Mouse (Mus musculus): ENCODE results near the gene Ppm1n.

Gene Ppm1n

GRCm38 (mm10) chr7:19265928-19266822, 13.7 kb downstream of the Ppm1n start:
- in situ Hi-C loops (cut with MboI; ENCODE audit: low pct_unique_long_range_greater_than_20kb in 1 of 2, low sequenced_read_pairs in 2 of 2, unreplicated experiment in 1 of 2) = no loop called here

- in situ Hi-C loops (cut with MboI; ENCODE audit: low pct_unique_long_range_greater_than_20kb in 1 of 2, low sequenced_read_pairs in 2 of 2, unreplicated experiment in 1 of 2) = no loop called here
These were observed 14.7 kb downstream of the Ppm1n start for GRCm38 (mm10) chr7:19265147-19265546.

- in situ Hi-C loops (cut with MboI; ENCODE audit: low pct_unique_long_range_greater_than_20kb in 1 of 2, low sequenced_read_pairs in 2 of 2, unreplicated experiment in 1 of 2) = no loop called here
These were observed 21.5 kb downstream of the Ppm1n start for GRCm38 (mm10) chr7:19258336-19258735.

DNA sequence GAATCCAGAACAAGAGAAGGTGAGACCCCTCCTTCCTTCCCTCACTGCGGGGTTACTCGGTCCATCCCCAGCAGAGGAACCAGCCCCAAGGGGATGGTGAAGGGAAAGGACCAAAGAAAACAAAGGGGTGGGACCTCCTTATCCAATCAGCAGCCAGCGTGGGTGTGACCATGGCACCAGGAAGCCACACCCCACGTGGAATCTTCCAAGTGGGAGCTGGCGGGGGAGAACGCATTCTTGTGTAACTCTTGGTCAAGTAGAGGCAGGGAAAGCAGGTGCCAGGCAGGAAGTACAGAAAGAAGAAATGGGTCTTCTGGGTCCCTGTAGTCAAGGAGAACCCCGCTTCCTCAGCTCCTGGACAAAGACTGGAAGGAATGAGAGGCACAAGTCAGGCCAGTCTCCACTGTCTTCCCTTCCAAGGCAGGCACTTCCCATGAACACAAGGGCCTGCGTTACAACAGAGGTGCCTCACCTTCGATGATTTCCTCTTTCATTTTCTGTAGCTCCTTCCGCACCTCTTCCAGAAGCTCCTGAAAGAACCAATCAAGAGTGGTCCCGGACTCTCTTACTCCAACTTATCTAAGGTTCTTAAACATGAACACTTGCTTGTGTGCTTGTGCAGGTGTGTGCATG, 22.4 kb downstream of the Ppm1n start:
- in situ Hi-C loops (cut with MboI; ENCODE audit: low pct_unique_long_range_greater_than_20kb in 1 of 2, low sequenced_read_pairs in 2 of 2, unreplicated experiment in 1 of 2) = no loop called here

DNA sequence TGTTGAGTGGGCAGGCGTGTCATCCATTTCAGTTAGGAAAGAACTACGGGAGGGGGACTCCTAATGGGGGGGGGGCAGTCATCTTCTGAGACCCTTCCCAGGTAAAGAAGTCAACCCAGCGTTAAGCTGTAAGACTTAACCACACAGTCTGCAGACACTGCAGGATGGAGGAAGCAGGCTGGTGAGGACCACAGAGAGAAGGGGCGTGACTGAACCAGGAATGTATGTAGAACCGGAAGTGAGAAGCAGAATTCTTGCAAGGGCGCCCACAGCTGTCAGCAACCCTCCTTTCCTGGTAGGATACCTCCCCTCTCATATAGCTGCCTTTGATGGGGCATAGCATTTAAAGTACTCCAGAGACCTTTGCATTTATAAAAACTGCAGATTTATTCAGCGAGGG, 23.3 kb downstream of the Ppm1n start:
- in situ Hi-C loops (cut with MboI; ENCODE audit: low pct_unique_long_range_greater_than_20kb in 1 of 2, low sequenced_read_pairs in 2 of 2, unreplicated experiment in 1 of 2) = no loop called here

DNA sequence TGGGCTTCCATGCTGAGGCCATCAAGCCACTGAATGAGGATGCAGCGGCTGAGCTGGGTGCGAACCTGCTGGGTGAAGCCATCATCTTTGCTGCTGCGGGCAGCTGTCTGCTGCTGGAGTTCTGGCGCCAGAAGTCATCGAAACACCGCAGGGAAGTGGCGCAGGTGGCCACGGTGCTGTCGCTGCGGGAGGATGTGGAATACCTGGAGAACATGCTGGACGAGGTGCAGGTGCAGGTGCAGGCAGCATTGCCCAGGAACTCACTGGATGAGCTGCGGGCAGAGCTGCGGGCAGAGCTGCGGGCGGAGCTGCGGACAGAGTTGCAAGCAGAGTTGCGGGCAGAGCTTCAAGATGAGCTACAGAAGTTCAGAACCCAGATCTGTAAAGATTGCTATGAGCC, 24.5 kb downstream of the Ppm1n start:
- in situ Hi-C loops (cut with MboI; ENCODE audit: low pct_unique_long_range_greater_than_20kb in 1 of 2, low sequenced_read_pairs in 2 of 2, unreplicated experiment in 1 of 2) = no loop called here

GRCm38 (mm10) chr7:19253437-19253836, 26.4 kb downstream of the Ppm1n start:
- in situ Hi-C loops (cut with MboI; ENCODE audit: low pct_unique_long_range_greater_than_20kb in 1 of 2, low sequenced_read_pairs in 2 of 2, unreplicated experiment in 1 of 2) = no loop called here

DNA sequence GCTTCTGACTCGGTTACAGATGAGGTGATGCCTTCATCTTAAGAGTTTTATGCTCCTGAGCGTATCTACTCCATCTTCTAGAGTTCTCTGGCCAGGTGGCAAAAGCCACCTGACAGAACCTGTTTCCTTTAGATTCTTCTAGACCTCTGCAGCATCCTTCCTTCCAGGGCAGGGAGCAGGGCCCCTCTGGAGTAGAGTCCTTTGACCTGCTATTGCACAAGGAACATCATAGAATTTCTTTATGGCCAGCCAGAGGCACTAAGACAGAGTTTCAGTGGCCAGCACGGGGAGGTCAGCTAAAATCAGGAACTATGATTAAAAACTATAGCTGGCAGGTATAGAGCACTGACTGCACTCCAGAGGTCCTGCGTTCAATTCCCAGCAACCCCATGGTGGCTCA, 27.8 kb downstream of the Ppm1n start:
- in situ Hi-C loops (cut with MboI; ENCODE audit: low pct_unique_long_range_greater_than_20kb in 1 of 2, low sequenced_read_pairs in 2 of 2, unreplicated experiment in 1 of 2) = no loop called here

GRCm38 (mm10) chr7:19247511-19247910, 32.4 kb downstream of the Ppm1n start:
- in situ Hi-C loops (cut with MboI; ENCODE audit: low pct_unique_long_range_greater_than_20kb in 1 of 2, low sequenced_read_pairs in 2 of 2, unreplicated experiment in 1 of 2) = no loop called here

DNA sequence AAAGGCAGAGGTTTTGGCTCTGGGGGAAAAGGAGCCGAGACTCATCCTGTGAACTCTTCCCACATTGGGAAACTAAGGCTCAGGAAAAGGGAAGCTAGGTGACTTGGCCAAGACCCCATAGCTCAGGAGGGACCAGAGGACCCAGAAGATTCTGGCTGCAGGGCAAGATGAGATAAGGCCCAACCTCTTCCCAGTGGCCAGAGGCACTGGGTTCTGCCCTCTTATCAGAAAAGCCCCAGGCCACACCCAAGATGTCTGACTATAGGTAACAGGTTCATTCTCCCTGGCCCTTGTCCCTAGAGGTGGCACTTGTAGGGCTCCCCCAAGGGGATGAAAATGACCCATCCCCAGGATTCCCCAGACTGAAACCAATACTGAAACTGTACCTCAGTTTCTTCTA, 33.0 kb downstream of the Ppm1n start:
- in situ Hi-C loops (cut with MboI; ENCODE audit: low pct_unique_long_range_greater_than_20kb in 1 of 2, low sequenced_read_pairs in 2 of 2, unreplicated experiment in 1 of 2) = no loop called here

- in situ Hi-C loops (cut with MboI; ENCODE audit: low pct_unique_long_range_greater_than_20kb in 1 of 2, low sequenced_read_pairs in 2 of 2, unreplicated experiment in 1 of 2) = no loop called here
These were observed 34.8 kb downstream of the Ppm1n start for GRCm38 (mm10) chr7:19245083-19245482.

- in situ Hi-C loops (cut with MboI; ENCODE audit: low pct_unique_long_range_greater_than_20kb in 1 of 2, low sequenced_read_pairs in 2 of 2, unreplicated experiment in 1 of 2) = no loop called here
These were observed 36.0 kb downstream of the Ppm1n start for GRCm38 (mm10) chr7:19243858-19244257.

DNA sequence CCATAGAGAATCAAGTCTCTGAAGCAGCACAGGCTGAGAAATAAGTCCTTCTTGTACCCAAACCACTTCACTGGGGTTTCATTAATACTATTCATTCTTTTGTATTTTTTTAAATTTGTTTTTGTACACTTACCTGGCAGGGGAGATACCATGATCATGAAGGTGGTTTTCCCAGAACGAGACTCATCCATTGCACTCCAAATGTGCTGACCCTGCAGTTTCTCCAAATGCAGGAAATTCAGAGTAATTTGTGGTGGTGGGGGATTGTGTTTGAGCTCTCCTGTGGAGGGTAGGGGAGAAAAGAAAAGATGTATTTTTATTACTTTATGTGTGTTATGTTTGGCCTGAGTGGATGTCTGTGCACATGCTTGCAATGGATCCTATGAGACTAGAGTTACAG, 37.9 kb downstream of the Ppm1n start:
- in situ Hi-C loops (cut with MboI; ENCODE audit: low pct_unique_long_range_greater_than_20kb in 1 of 2, low sequenced_read_pairs in 2 of 2, unreplicated experiment in 1 of 2) = no loop called here

GRCm38 (mm10) chr7:19240905-19241463, 38.9 kb downstream of the Ppm1n start:
- in situ Hi-C loops (cut with MboI; ENCODE audit: low pct_unique_long_range_greater_than_20kb in 1 of 2, low sequenced_read_pairs in 2 of 2, unreplicated experiment in 1 of 2) = no loop called here

DNA sequence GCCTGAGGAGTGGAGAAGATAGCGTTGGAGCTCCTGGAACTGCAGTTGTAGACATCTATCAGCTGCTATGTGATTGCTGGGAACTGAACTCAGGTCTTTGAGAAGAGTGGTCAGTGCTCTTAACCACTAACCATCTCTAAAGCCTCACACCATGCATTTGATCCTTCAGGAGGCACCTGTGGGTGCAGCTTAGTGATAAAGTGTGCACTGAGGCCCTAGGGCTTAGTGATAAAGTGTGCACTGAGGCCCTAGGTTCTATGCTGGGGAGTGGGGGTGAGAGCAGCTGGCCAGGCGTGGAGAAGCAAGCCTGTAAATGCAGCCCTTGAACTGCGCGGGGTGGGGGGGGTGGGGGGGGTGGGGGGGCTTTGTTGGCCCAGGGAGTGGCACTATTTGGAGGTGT, 39.9 kb downstream of the Ppm1n start:
- in situ Hi-C loops (cut with MboI; ENCODE audit: low pct_unique_long_range_greater_than_20kb in 1 of 2, low sequenced_read_pairs in 2 of 2, unreplicated experiment in 1 of 2) = no loop called here

GRCm38 (mm10) chr7:19239423-19239822, 40.4 kb downstream of the Ppm1n start:
- in situ Hi-C loops (cut with MboI; ENCODE audit: low pct_unique_long_range_greater_than_20kb in 1 of 2, low sequenced_read_pairs in 2 of 2, unreplicated experiment in 1 of 2) = no loop called here

DNA sequence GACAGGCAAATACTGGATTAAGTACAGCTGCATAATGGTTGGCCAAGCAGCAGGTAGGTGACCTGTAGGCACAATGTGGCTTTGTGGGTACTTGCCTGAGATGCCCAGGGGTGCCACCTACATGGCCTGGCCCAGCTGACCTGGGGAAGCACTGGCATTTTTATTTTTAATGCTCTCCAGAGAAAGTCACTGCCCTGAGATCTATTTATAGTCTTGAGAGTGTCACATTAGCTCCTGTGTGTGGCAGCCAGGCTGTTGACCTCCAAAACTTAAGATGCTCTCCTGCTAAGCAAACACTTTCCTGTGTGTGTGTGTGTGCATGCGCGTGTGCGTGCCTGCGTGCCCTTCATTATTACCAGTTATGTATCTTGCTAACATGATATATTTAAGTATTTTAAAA, 41.5 kb downstream of the Ppm1n start:
- in situ Hi-C loops (cut with MboI; ENCODE audit: low pct_unique_long_range_greater_than_20kb in 1 of 2, low sequenced_read_pairs in 2 of 2, unreplicated experiment in 1 of 2) = no loop called here

DNA sequence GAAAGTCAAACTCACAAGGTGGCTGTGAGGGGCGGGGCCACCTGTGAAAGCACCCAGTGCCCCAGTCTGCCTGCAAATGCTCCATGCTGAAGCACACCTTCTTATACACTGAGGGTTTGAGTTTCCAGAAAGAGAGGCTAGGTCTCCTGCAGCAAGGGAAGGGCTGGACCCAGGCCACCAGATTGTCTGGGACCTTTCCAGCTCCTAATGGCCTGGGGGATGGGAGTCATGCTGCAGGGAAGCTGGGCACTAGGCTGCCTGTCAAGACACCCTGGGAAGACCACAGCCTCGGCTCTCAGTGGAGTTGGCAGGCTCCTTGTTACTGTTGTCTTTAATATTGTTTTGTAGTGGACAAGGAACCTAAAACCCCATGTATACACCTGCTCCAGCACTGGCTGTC, 43.5 kb downstream of the Ppm1n start:
- in situ Hi-C loops (cut with MboI; ENCODE audit: low pct_unique_long_range_greater_than_20kb in 1 of 2, low sequenced_read_pairs in 2 of 2, unreplicated experiment in 1 of 2) = no loop called here

GRCm38 (mm10) chr7:19235092-19235671, 44.7 kb downstream of the Ppm1n start:
- in situ Hi-C loops (cut with MboI; ENCODE audit: low pct_unique_long_range_greater_than_20kb in 1 of 2, low sequenced_read_pairs in 2 of 2, unreplicated experiment in 1 of 2) = no loop called here
